Mouse (Mus musculus): ENCODE results near the gene Sdccag8. TPM values are rescaled to one million over a fixed set of nuclear protein-coding genes. Genes with fewer than 3 reads are reported as not detected.

Sdccag8 gene
- polyA plus RNA-seq, 1 experiment: 12.8 TPM

DNA sequence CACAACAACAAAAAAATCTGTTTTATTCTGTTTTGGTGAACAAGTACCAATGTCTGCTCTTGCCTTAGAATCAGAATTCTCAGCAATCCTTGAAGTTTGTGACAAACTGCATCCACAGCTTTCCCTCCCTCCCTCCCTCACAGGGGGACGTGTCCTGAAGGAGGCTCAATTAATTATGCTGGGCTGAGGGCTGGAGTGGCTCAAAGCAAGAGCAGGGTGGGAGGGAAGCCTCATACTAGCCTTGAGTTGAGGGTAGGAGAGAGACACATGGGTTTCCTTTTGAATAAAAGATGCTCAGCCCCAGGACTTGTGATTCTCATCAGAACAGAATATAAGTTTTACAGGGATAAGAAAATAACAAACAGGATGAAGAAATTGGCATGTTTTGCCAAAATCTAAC lies 217.8 kb downstream of the Sdccag8 start:
- DNase-seq: no peak
- WGBS: 40% methylated on average over 1 of the region's 1 CpGs
- TF ChIP-seq POLR2A (IDR thresholded peaks at IDR 0.05; ENCODE audit: borderline replicate concordance, insufficient read depth, low read length): no peak
- TF ChIP-seq CTCF (IDR thresholded peaks at IDR 0.05; ENCODE audit: borderline replicate concordance, insufficient read depth, low read depth, low read length): no peak
- no peak overlapping the region for H3K4me3 ChIP-seq (replicated peaks; ENCODE audit: insufficient read depth, low read depth, low read length)
- no peak overlapping the region for H3K27ac ChIP-seq (ENCODE audit: insufficient read depth, low read length)
- H3K4me1 ChIP-seq (ENCODE audit: control insufficient read depth, insufficient read depth, low read length): peaks cover 9% of the 10 kb centered on the region
- no peaks in the 10 kb centered on the region for H3K27me3 ChIP-seq (ENCODE audit: control insufficient read depth, insufficient read depth, low read length)

DNA sequence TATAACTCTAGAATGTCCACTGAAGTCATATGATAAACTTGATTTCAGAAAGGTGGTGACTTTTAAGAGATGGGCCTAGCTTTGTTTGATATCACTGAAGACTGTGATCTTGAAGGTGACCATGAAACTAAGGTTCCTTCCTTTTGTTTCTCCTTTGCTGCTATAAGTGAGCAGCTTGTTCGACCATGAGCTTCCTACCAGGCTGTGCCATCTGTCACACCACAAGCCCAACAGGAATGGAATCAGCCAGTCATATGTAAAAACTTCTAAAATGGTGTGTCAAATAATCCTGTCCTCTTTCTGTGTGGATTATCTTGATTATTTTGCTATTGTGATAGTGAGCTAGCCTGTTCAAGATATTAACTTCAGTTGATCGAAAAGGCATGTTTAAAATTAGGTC lies 221.0 kb downstream of the Sdccag8 start:
- TF ChIP-seq POLR2A (IDR thresholded peaks at IDR 0.05; ENCODE audit: borderline replicate concordance, insufficient read depth, low read length) (no peak), CTCF (IDR thresholded peaks at IDR 0.05; ENCODE audit: borderline replicate concordance, insufficient read depth, low read depth, low read length) (no peak)
- Histone ChIP-seq H3K4me3 (replicated peaks; ENCODE audit: insufficient read depth, low read depth, low read length) (no peak overlapping the region), H3K27ac (ENCODE audit: insufficient read depth, low read length) (no peak overlapping the region), H3K27me3 (ENCODE audit: control insufficient read depth, insufficient read depth, low read length) (no peaks in the 10 kb centered on the region), H3K4me1 (ENCODE audit: control insufficient read depth, insufficient read depth, low read length) (peaks cover 8% of the 10 kb centered on the region)
- DNase-seq: peak; percentile 69 to 89
- 36% methylated on average over 2 of the region's 2 CpGs for WGBS

DNA sequence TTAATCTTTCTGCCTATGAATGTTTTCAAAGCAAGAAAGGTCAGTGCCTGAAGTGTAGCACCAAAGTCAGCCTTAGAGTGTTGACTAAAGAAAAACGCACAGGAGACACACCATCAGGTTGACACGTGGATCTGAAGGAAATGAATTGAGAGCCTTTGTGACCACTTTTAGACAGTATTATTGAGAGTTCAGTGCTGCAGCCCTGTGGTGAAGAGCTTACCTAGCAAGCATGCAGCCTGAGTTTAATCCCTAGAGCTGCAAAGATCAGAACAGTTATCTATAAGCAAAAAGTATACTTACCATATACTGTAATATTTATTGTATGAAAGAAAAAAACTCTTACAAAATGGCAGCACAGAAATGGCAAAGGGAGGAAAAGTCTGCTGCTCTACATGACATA lies 223.9 kb downstream of the Sdccag8 start:
- H3K4me1 ChIP-seq (ENCODE audit: control insufficient read depth, insufficient read depth, low read length): peaks cover 8% of the 10 kb centered on the region; the same call in 1 of the 2 replicates
- H3K4me3 ChIP-seq (replicated peaks; ENCODE audit: insufficient read depth, low read depth, low read length): no peak overlapping the region
- 32% methylated on average over 2 of the region's 2 CpGs for WGBS
- DNase-seq: no peak
- TF ChIP-seq CTCF (IDR thresholded peaks at IDR 0.05; ENCODE audit: borderline replicate concordance, insufficient read depth, low read depth, low read length): no peak
- no peak for TF ChIP-seq POLR2A (IDR thresholded peaks at IDR 0.05; ENCODE audit: borderline replicate concordance, insufficient read depth, low read length)
- no peaks in the 10 kb centered on the region for H3K27me3 ChIP-seq (ENCODE audit: control insufficient read depth, insufficient read depth, low read length)
- H3K27ac ChIP-seq (ENCODE audit: insufficient read depth, low read length): no peak overlapping the region

DNA sequence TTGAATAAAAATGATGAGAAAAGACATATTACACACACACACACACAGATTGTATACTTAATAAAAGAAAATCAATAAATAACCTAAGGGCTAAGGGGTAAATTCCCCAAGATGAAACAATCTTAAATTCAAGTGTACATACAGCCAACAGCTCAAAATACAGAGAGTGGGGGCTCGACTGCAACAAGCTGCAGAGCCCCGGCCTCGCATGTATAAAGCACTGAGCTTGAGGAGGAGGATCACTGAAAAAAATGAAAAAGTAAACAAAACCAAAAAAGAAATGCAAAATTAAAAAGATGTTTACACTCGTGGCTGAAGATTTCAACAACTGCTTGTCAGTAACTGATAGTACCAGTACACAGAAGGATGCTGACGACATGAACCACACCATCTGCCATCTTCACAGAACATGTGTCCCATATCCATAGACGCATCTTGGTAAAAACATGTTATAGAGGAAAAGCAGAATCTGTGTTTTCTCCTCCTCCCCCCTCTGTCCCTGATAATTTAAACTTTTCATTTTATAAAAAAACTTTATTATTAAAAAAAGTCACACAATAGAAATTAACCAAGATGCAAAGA lies 224.7 kb downstream of the Sdccag8 start:
- Histone ChIP-seq H3K27me3 (ENCODE audit: control insufficient read depth, insufficient read depth, low read length) (no peaks in the 10 kb centered on the region), H3K4me1 (ENCODE audit: control insufficient read depth, insufficient read depth, low read length) (peaks cover 6% of the 10 kb centered on the region; the same call in 1 of the 2 replicates), H3K4me3 (replicated peaks; ENCODE audit: insufficient read depth, low read depth, low read length) (no peak overlapping the region), H3K27ac (ENCODE audit: insufficient read depth, low read length) (no peak overlapping the region)
- TF ChIP-seq POLR2A (IDR thresholded peaks at IDR 0.05; ENCODE audit: borderline replicate concordance, insufficient read depth, low read length) (no peak), CTCF (IDR thresholded peaks at IDR 0.05; ENCODE audit: borderline replicate concordance, insufficient read depth, low read depth, low read length) (no peak)
- 56% methylated on average over 6 of the region's 6 CpGs for WGBS
- peak in 1 of 2 experiments; percentile 34 for DNase-seq

DNA sequence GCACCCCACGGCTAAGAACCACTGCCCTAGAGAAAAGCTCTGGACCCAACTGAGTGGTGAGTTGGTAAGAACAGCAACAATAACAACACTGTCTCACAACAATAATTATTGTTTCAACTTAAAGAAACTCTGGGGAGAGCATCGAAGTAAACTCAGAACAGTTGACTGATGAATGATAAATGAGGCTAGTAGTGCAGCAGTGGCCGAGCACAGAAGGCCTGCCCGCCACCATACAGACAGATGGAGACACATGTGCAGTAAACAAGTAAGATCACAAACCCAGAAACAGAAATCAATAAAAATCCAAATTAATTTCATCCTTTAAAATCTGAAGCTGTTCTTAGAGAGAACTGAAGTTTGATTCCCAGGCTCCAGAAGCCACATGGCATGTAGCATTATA lies 225.6 kb downstream of the Sdccag8 start:
- Histone ChIP-seq H3K27me3 (ENCODE audit: control insufficient read depth, insufficient read depth, low read length) (no peaks in the 10 kb centered on the region), H3K4me1 (ENCODE audit: control insufficient read depth, insufficient read depth, low read length) (no peaks in the 10 kb centered on the region; the same call in 1 of the 2 replicates), H3K4me3 (replicated peaks; ENCODE audit: insufficient read depth, low read depth, low read length) (no peak overlapping the region), H3K27ac (ENCODE audit: insufficient read depth, low read length) (no peak overlapping the region)
- TF ChIP-seq CTCF (IDR thresholded peaks at IDR 0.05; ENCODE audit: borderline replicate concordance, insufficient read depth, low read depth, low read length) (no peak), POLR2A (IDR thresholded peaks at IDR 0.05; ENCODE audit: borderline replicate concordance, insufficient read depth, low read length) (no peak)
- DNase-seq: no peak
- WGBS: 58% methylated on average over 4 of the region's 4 CpGs

DNA sequence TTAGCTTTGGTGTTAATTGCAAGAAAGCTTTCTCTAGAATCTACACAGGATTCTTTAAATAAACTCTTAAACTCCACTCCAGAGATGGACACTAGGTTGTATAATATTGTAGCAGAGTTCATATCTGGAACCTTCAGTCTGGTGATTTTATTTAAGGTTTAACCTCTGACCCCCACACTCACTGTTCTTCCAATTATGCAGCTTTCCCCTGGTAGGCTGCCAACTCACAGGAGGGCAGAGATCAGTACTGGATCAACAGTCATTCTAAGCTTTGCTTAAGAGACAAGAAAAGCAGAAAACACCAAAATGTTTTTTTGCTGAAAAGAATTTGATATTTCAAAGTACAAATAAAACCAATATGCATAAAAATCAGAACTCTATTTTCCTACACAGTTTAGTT lies 231.4 kb downstream of the Sdccag8 start:
- H3K27me3 ChIP-seq (ENCODE audit: control insufficient read depth, insufficient read depth, low read length): no peaks in the 10 kb centered on the region
- no peak overlapping the region for H3K27ac ChIP-seq (ENCODE audit: insufficient read depth, low read length)
- no peak overlapping the region for H3K4me3 ChIP-seq (replicated peaks; ENCODE audit: insufficient read depth, low read depth, low read length)
- TF ChIP-seq CTCF (IDR thresholded peaks at IDR 0.05; ENCODE audit: borderline replicate concordance, insufficient read depth, low read depth, low read length) (no peak), POLR2A (IDR thresholded peaks at IDR 0.05; ENCODE audit: borderline replicate concordance, insufficient read depth, low read length) (no peak)
- peak in 1 of 2 experiments; percentile 39 for DNase-seq
- no peaks in the 10 kb centered on the region for H3K4me1 ChIP-seq (ENCODE audit: control insufficient read depth, insufficient read depth, low read length)

DNA sequence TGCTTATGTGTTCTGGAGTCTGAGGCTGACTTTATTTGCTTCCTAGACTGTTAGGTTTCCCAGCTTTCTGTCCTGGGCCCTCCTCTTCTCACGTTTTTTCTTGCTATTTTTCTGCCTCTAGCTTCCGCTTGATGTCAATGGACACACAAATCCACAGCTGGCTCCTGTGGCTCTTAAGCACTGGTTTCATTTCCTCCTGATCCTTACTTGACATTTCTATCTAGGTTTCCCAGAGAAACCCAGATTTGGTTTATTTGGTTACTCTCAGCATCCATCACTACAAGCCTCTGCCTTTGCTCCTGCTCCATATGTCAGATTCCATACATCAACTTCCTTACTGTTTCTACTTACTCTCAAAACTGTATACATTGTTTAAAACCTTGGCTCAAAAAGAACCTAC lies 232.5 kb downstream of the Sdccag8 start:
- no peak for TF ChIP-seq POLR2A (IDR thresholded peaks at IDR 0.05; ENCODE audit: borderline replicate concordance, insufficient read depth, low read length)
- TF ChIP-seq CTCF (IDR thresholded peaks at IDR 0.05; ENCODE audit: borderline replicate concordance, insufficient read depth, low read depth, low read length): no peak

DNA sequence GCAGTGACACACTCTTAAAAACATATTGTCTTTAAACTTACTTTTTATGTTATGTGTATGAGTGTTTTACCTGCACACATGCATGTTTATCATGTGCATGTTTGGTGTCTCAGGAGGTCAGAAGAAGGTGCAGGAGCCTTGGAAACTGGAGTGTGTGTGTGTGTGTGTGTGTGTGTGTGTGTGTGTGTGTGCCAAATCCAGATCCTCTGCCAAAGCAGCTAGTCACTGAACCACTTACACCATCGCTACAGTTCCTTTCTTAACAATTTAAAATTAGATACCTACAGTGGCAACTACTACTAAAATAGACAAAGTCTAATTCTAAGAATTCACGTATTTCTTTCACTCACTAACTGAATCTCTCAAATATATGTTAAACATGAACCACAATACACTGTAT lies 234.3 kb downstream of the Sdccag8 start:
- H3K4me1 ChIP-seq (ENCODE audit: control insufficient read depth, insufficient read depth, low read length): peaks cover 4% of the 10 kb centered on the region; the same call in 1 of the 2 replicates
- 75% methylated on average over 2 of the region's 2 CpGs for WGBS
- no peak overlapping the region for H3K4me3 ChIP-seq (replicated peaks; ENCODE audit: insufficient read depth, low read depth, low read length)
- H3K27ac ChIP-seq (ENCODE audit: insufficient read depth, low read length): no peak overlapping the region
- no peak for DNase-seq
- TF ChIP-seq CTCF (IDR thresholded peaks at IDR 0.05; ENCODE audit: borderline replicate concordance, insufficient read depth, low read depth, low read length) (no peak), POLR2A (IDR thresholded peaks at IDR 0.05; ENCODE audit: borderline replicate concordance, insufficient read depth, low read length) (no peak)
- no peaks in the 10 kb centered on the region for H3K27me3 ChIP-seq (ENCODE audit: control insufficient read depth, insufficient read depth, low read length)

More for the DNA sequence above, 232.5 kb downstream of the Sdccag8 start:
- no peak overlapping the region for H3K27ac ChIP-seq (ENCODE audit: insufficient read depth, low read length)
- no peaks in the 10 kb centered on the region for H3K27me3 ChIP-seq (ENCODE audit: control insufficient read depth, insufficient read depth, low read length)
- 82% methylated on average over 2 of the region's 2 CpGs for WGBS
- peaks cover 4% of the 10 kb centered on the region; the same call in 1 of the 2 replicates for H3K4me1 ChIP-seq (ENCODE audit: control insufficient read depth, insufficient read depth, low read length)
- H3K4me3 ChIP-seq (replicated peaks; ENCODE audit: insufficient read depth, low read depth, low read length): no peak overlapping the region
- DNase-seq: no peak

Measured in cerebellum, adult 2 months (tissue).